Mouse (Mus musculus): Measurements from ENCODE around the gene 1700016C15Rik. TPM values are rescaled to one million over a fixed set of nuclear protein-coding genes. Genes with fewer than 3 reads are reported as not detected.

1700016C15Rik gene
- total RNA-seq, 4 experiments from 2014 or later: not detected

- DNase-seq (ENCODE audit: low spot score in 2 of 2): no peak
Observed at GRCm38 (mm10) chr1:177717057-177717835, 12.4 kb upstream of the 1700016C15Rik start.

GRCm38 (mm10) chr1:177718340-177719028, 11.1 kb upstream of the 1700016C15Rik start:
- DNase-seq (ENCODE audit: low spot score in 2 of 2): no peak

GRCm38 (mm10) chr1:177719029-177719427, 10.6 kb upstream of the 1700016C15Rik start:
- DNase-seq (ENCODE audit: low spot score in 2 of 2): no peak

GRCm38 (mm10) chr1:177723786-177724185, 5.8 kb upstream of the 1700016C15Rik start:
- no peak for DNase-seq (ENCODE audit: low spot score in 2 of 2)

GRCm38 (mm10) chr1:177726870-177727269, 2.7 kb upstream of the 1700016C15Rik start:
- DNase-seq (ENCODE audit: low spot score in 2 of 2): no peak

GRCm38 (mm10) chr1:177727883-177728525, 1.6 kb upstream of the 1700016C15Rik start:
- no peak for DNase-seq (ENCODE audit: low spot score in 2 of 2)

- DNase-seq (ENCODE audit: low spot score in 2 of 2): no peak
Observed at GRCm38 (mm10) chr1:177731973-177732372, 2.4 kb downstream of the 1700016C15Rik start.

GRCm38 (mm10) chr1:177737505-177738105, 8.0 kb downstream of the 1700016C15Rik start:
- no peak for DNase-seq (ENCODE audit: low spot score in 2 of 2)

- no peak for DNase-seq (ENCODE audit: low spot score in 2 of 2)
Observed at GRCm38 (mm10) chr1:177740707-177741106, 11.1 kb downstream of the 1700016C15Rik start.

GRCm38 (mm10) chr1:177742119-177742518, 12.5 kb downstream of the 1700016C15Rik start:
- DNase-seq (ENCODE audit: low spot score in 2 of 2): no peak

- DNase-seq (ENCODE audit: low spot score in 2 of 2): no peak
Observed at GRCm38 (mm10) chr1:177744521-177745325, 15.1 kb downstream of the 1700016C15Rik start.

GRCm38 (mm10) chr1:177747869-177748540, 18.4 kb downstream of the 1700016C15Rik start:
- no peak for DNase-seq (ENCODE audit: low spot score in 2 of 2)

GRCm38 (mm10) chr1:177753496-177753895, 23.9 kb downstream of the 1700016C15Rik start:
- DNase-seq (ENCODE audit: low spot score in 2 of 2): no peak

- DNase-seq (ENCODE audit: low spot score in 2 of 2): no peak
Observed at GRCm38 (mm10) chr1:177757249-177757648, 27.6 kb downstream of the 1700016C15Rik start.

GRCm38 (mm10) chr1:177768931-177769330, 39.3 kb downstream of the 1700016C15Rik start:
- no peak for DNase-seq (ENCODE audit: low spot score in 2 of 2)

- DNase-seq (ENCODE audit: low spot score in 2 of 2): no peak
Observed at GRCm38 (mm10) chr1:177777397-177777796, 47.8 kb downstream of the 1700016C15Rik start.

GRCm38 (mm10) chr1:177792835-177793234, 63.2 kb downstream of the 1700016C15Rik start:
- DNase-seq (ENCODE audit: low spot score in 2 of 2): no peak

- no peak for DNase-seq (ENCODE audit: low spot score in 2 of 2)
Observed at GRCm38 (mm10) chr1:177794866-177795265, 65.3 kb downstream of the 1700016C15Rik start.

- DNase-seq (ENCODE audit: low spot score in 2 of 2): peak in 1 of 2 experiments; percentile 50
Observed at GRCm38 (mm10) chr1:177795421-177796192, 66.0 kb downstream of the 1700016C15Rik start.
